Mouse (Mus musculus) 3T3-L1 (cell line): ENCODE data around the gene a.

ENCODE experiments used
- DNase-seq: peaks from one replicate; pipeline ENCODE4 v3.0.0-alpha.2; 2015; ENCODE audit warnings: low read depth, low spot score

Gene a

GRCm38 (mm10) chr2:154782856-154783650 is 8.1 kb upstream of the a start:
- DNase-seq, result no peak

- DNase-seq, result peak; percentile 84
Measured at GRCm38 (mm10) chr2:154785284-154785683, 5.9 kb upstream of the a start.

- DNase-seq, result peak; percentile 44
Measured at GRCm38 (mm10) chr2:154786187-154786586, 5.0 kb upstream of the a start.

- no peak for DNase-seq
Measured at GRCm38 (mm10) chr2:154786776-154787175, 4.4 kb upstream of the a start.

GRCm38 (mm10) chr2:154789381-154789780 is 1.8 kb upstream of the a start:
- no peak for DNase-seq

GRCm38 (mm10) chr2:154789977-154790655 is 1.1 kb upstream of the a start:
- no peak for DNase-seq

- peak; percentile 67 for DNase-seq
Measured at GRCm38 (mm10) chr2:154791661-154792642, 750 bp downstream of the a start.

- peak; percentile 56 for DNase-seq
Measured at GRCm38 (mm10) chr2:154803372-154803771, 12.2 kb downstream of the a start.

- DNase-seq, result no peak
Measured at GRCm38 (mm10) chr2:154803845-154804244, 12.6 kb downstream of the a start.

GRCm38 (mm10) chr2:154807689-154808088 is 16.5 kb downstream of the a start:
- DNase-seq, result no peak

- peak; percentile 61 for DNase-seq
Measured at GRCm38 (mm10) chr2:154809107-154809762, 18.0 kb downstream of the a start.

- DNase-seq, result peak; percentile 45
Measured at GRCm38 (mm10) chr2:154810821-154811220, 19.6 kb downstream of the a start.

- peak; percentile 82 for DNase-seq
Measured at GRCm38 (mm10) chr2:154813426-154813825, 22.2 kb downstream of the a start.

GRCm38 (mm10) chr2:154817089-154817488 is 25.9 kb downstream of the a start:
- DNase-seq, result no peak

- peak; percentile 56 for DNase-seq
Measured at GRCm38 (mm10) chr2:154817788-154818187, 26.6 kb downstream of the a start.

- DNase-seq, result no peak
Measured at GRCm38 (mm10) chr2:154818599-154818998, 27.4 kb downstream of the a start.

GRCm38 (mm10) chr2:154820346-154820745 is 29.1 kb downstream of the a start:
- no peak for DNase-seq

- DNase-seq, result no peak
Measured at GRCm38 (mm10) chr2:154826054-154826538, 34.9 kb downstream of the a start.

GRCm38 (mm10) chr2:154827521-154827920 is 36.3 kb downstream of the a start:
- DNase-seq, result no peak

- DNase-seq, result no peak
Measured at GRCm38 (mm10) chr2:154832471-154832870, 41.3 kb downstream of the a start.
